Mouse (Mus musculus) testis, adult 2 months (tissue): ENCODE data around the gene Cenpn.

ENCODE experiments used
- CTCF ChIP-seq: fragments of 200-500 bp; IDR thresholded peaks from 2 replicates; pipeline ENCODE4 v1.5.1; 2012; ENCODE audit warnings: low read depth, mild to moderate bottlenecking, inconsistent platforms, low read length, moderate library complexity; ENCODE audit not compliant: control insufficient read depth, insufficient read depth, insufficient replicate concordance
- POLR2A ChIP-seq: fragments of 200-500 bp; IDR thresholded peaks from 2 replicates; pipeline ENCODE4 v1.6.1; 2012; ENCODE audit warnings: low read depth, mild to moderate bottlenecking, inconsistent platforms, low read length, moderate library complexity; ENCODE audit not compliant: control insufficient read depth

DNA sequence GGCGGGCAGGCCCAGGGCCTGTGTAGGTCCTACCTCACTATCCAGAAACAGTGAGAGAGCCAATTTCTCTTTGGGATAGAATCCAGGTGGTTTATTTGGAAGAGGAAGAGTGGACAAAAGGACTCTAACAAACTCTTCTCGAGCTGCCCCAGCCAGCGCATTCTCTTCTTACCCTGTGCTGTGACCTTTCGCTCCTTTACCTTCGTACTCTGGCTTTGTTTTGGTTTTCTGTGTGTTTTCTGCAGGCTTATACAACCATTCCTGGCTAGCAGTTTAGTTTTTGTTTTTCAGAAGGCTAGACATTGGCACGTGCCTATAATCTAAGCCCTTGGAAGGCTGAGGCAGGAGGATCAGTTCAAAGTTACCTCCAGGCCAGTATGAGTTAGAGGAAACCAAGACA lies 48.0 kb downstream of the Cenpn start:
- no peak for TF ChIP-seq POLR2A
- no peak for TF ChIP-seq CTCF
